Mouse (Mus musculus) heart, adult 2 months (tissue): Measurements from ENCODE around the gene Mc3r. TPM values are rescaled to one million over a fixed set of nuclear protein-coding genes. Genes with fewer than 3 reads are reported as not detected.

Experiments used
- DNase-seq, 2 experiments: peaks; one replicate each; pipeline ENCODE4 v3.0.0; 2021
- H3K27ac ChIP-seq: fragments of 200-600 bp; 2 replicates; pipeline ENCODE4 v1.8.1; 2022
- H3K27me3 ChIP-seq: fragments of 200-500 bp; 2 replicates; pipeline ENCODE4 v1.6.1; 2012; ENCODE audit warnings: mild to moderate bottlenecking, low read length, inconsistent platforms, mixed read lengths; ENCODE audit not compliant: control insufficient read depth, insufficient read depth
- H3K36me3 ChIP-seq: fragments of 200-500 bp; 2 replicates; pipeline ENCODE4 v1.6.1; 2012; ENCODE audit warnings: low read length, inconsistent platforms; ENCODE audit not compliant: control insufficient read depth, insufficient read depth
- H3K4me1 ChIP-seq: fragments of 200-500 bp; 2 replicates; pipeline ENCODE4 v1.6.1; 2011; ENCODE audit warnings: low read length; ENCODE audit not compliant: control insufficient read depth, insufficient read depth
- H3K4me3 ChIP-seq: fragments of 200-600 bp; 2 replicates; pipeline ENCODE4 v1.8.1; 2022
- H3K79me2 ChIP-seq: fragments of 200-500 bp; replicated peaks from 2 replicates; pipeline ENCODE4 v1.6.1; 2012; ENCODE audit warnings: mild to moderate bottlenecking, inconsistent platforms, low read length, moderate library complexity, mixed read lengths; ENCODE audit not compliant: control insufficient read depth, insufficient read depth
- H3K9ac ChIP-seq: fragments of 200-500 bp; 2 replicates; pipeline ENCODE4 v1.6.1; 2012; ENCODE audit warnings: low read depth, mild to moderate bottlenecking, control low read depth, inconsistent platforms, low read length, mixed read lengths
- CTCF ChIP-seq: fragments of 200-600 bp; IDR thresholded peaks from 2 replicates; pipeline ENCODE4 v1.8.1; 2022; ENCODE audit warnings: antibody characterized with exemption, mild to moderate bottlenecking, moderate library complexity
- EP300 ChIP-seq: fragments of 200-500 bp; IDR thresholded peaks from 2 replicates; pipeline ENCODE4 v1.6.1; 2011; ENCODE audit warnings: low read depth, low read length, control low read depth; ENCODE audit not compliant: insufficient read depth
- POLR2A ChIP-seq: fragments of 200-500 bp; IDR thresholded peaks from 2 replicates; pipeline ENCODE4 v1.6.1; 2011; ENCODE audit warnings: mild to moderate bottlenecking, low read depth, low read length, control low read depth; ENCODE audit not compliant: insufficient read depth
- WGBS: fragments of 180-500 bp; shearing (Covaris S2); methylation state at CpG from one replicate; pipeline ENCODE4 v1.1.7; 2018; 5-methylcytosine and 5-hydroxymethylcytosine counted together
- intact Hi-C: fragments of 180-260 bp; cut with DNase I; formaldehyde crosslinking; loops from one replicate; pipeline ENCODE4 v1.15.1; 2025
- long read RNA-seq: library from polyadenylated mRNA; stranded (forward); transcript quantifications from one replicate; pipeline ENCODE4 v2.0.0, GENCODE M21; 2021
- polyA plus RNA-seq: library from polyadenylated mRNA; depleted of rRNA; stranded (reverse); fragments of >200 nt; gene quantifications from 2 replicates; pipeline ENCODE4 v1.2.3, GENCODE M21; 2012; rRNA removed
- total RNA-seq, 2 experiments: library from RNA; stranded (reverse); gene quantifications; 2 replicates each; pipeline ENCODE4 v1.2.3; 2021

The Mc3r gene
- total RNA-seq (not detected), polyA plus RNA-seq (not detected in 2 replicates)
- long read RNA-seq, result 0 reads

GRCm38 (mm10) chr2:172248106-172248764, at the start of gene Mc3r:
Gene Mc3r, plus strand, starts transcription at chr2:172248492.
- Histone ChIP-seq H3K36me3 (no peaks in the 10 kb centered on the region), H3K27ac (no peak within 1 kb of the TSS), H3K27me3 (no peaks in the 10 kb centered on the region; the same call in 1 of the 2 replicates), H3K4me1 (no peaks in the 10 kb centered on the region), H3K9ac (no peak within 1 kb of the TSS), H3K79me2 (no peaks in the 10 kb centered on the region), H3K4me3 (no peak within 1 kb of the TSS)
- DNase-seq, result peak in 1 of 2 experiments; percentile 21
- WGBS, result 8% methylated on average over 22 of the region's 22 CpGs
- TF ChIP-seq EP300, result no peak
- peak; percentile 40 for TF ChIP-seq CTCF
- intact Hi-C loops, result no loop called here

- DNase-seq, result no peak
- no peak for TF ChIP-seq CTCF
- no peak for TF ChIP-seq POLR2A
- no peak for TF ChIP-seq EP300
These were observed 46.1 kb upstream of the Mc3r start for GRCm38 (mm10) chr2:172201998-172202780.

GRCm38 (mm10) chr2:172207003-172207402, 41.3 kb upstream of the Mc3r start:
- 10% methylated on average over 11 of the region's 11 CpGs for WGBS
- peak; percentile 55 to 72 for DNase-seq
- H3K36me3 ChIP-seq, result no peaks in the 10 kb centered on the region
- H3K27ac ChIP-seq, result no peak overlapping the region
- TF ChIP-seq POLR2A (no peak), EP300 (no peak), CTCF (peak; percentile 95)
- H3K4me3 ChIP-seq, result no peak overlapping the region
- no peaks in the 10 kb centered on the region for H3K27me3 ChIP-seq
- H3K79me2 ChIP-seq, result no peaks in the 10 kb centered on the region
- intact Hi-C loops, result no loop called here
- H3K9ac ChIP-seq, result no peak overlapping the region
- no peaks in the 10 kb centered on the region for H3K4me1 ChIP-seq

More at GRCm38 (mm10) chr2:172201998-172202780, 46.1 kb upstream of the Mc3r start:
- Histone ChIP-seq H3K9ac (no peak overlapping the region), H3K4me3 (no peak overlapping the region), H3K4me1 (no peaks in the 10 kb centered on the region), H3K27me3 (no peaks in the 10 kb centered on the region), H3K36me3 (no peaks in the 10 kb centered on the region), H3K79me2 (no peaks in the 10 kb centered on the region), H3K27ac (no peak overlapping the region)
- intact Hi-C loops, result no loop called here
- 84% methylated on average over 13 of the region's 13 CpGs for WGBS

GRCm38 (mm10) chr2:172213480-172213879, 34.8 kb upstream of the Mc3r start:
- H3K9ac ChIP-seq, result no peak overlapping the region
- H3K36me3 ChIP-seq, result no peaks in the 10 kb centered on the region
- intact Hi-C loops, result loop anchor here (10.0 kb wide), 1 partner anchor 719 kb away; no protein-coding TSS in a partner anchor
- no peaks in the 10 kb centered on the region for H3K79me2 ChIP-seq
- 53% methylated on average over 8 of the region's 8 CpGs for WGBS
- no peak for DNase-seq
- no peaks in the 10 kb centered on the region for H3K4me1 ChIP-seq
- no peaks in the 10 kb centered on the region for H3K27me3 ChIP-seq
- no peak overlapping the region for H3K27ac ChIP-seq
- no peak for TF ChIP-seq EP300
- TF ChIP-seq CTCF, result no peak
- TF ChIP-seq POLR2A, result no peak
- no peak overlapping the region for H3K4me3 ChIP-seq

- Histone ChIP-seq H3K4me1 (no peaks in the 10 kb centered on the region), H3K27ac (no peak overlapping the region), H3K79me2 (no peaks in the 10 kb centered on the region), H3K36me3 (no peaks in the 10 kb centered on the region), H3K27me3 (no peaks in the 10 kb centered on the region), H3K9ac (no peak overlapping the region), H3K4me3 (no peak overlapping the region)
- no peak for DNase-seq
- WGBS, result 82% methylated on average over 5 of the region's 5 CpGs
- intact Hi-C loops, result loop anchor here (10.0 kb wide), 1 partner anchor 720 kb away; no protein-coding TSS in a partner anchor
- TF ChIP-seq EP300 (no peak), POLR2A (no peak), CTCF (no peak)
These were observed 34.0 kb upstream of the Mc3r start for GRCm38 (mm10) chr2:172214336-172214735.
